Mouse (Mus musculus) midbrain, postnatal 0 days (tissue): ENCODE measurements around the gene Esyt2. TPM values are rescaled to one million over a fixed set of nuclear protein-coding genes. Genes with fewer than 3 reads are reported as not detected.
A peak's percentile ranks its signal among the peaks of the same experiment; 100 is the strongest.

Experiments used
- ATAC-seq: fragments of 200-750 bp; cut with Nextera tagmentation; 2 replicates; pipeline ENCODE4 v1.8.0; 2017; ENCODE audit warnings: moderate number of reproducible peaks, mild to moderate bottlenecking, moderate TSS enrichment, moderate library complexity; ENCODE audit not compliant: low FRiP score
- DNase-seq: peaks from one replicate; pipeline ENCODE4 v3.0.0-alpha.2; 2015; ENCODE audit warnings: low spot score
- H3K27ac ChIP-seq: fragments of 300-500 bp; sonication (generic); 2 replicates; pipeline ENCODE4 v1.5.1; 2014; ENCODE audit warnings: low read depth, mild to moderate bottlenecking, low read length, mixed read lengths
- H3K27me3 ChIP-seq: fragments of 300-500 bp; sonication (generic); 2 replicates; pipeline ENCODE4 v1.6.1; 2014; ENCODE audit warnings: low read length, control low read depth, mixed read lengths; ENCODE audit not compliant: insufficient read depth
- H3K36me3 ChIP-seq: fragments of 300-500 bp; sonication (generic); 2 replicates; pipeline ENCODE4 v1.6.1; 2014; ENCODE audit warnings: low read length, control low read depth, mixed read lengths; ENCODE audit not compliant: insufficient read depth
- H3K4me1 ChIP-seq: fragments of 300-500 bp; sonication (generic); 2 replicates; pipeline ENCODE4 v1.6.1; 2014; ENCODE audit warnings: mild to moderate bottlenecking, control low read depth, antibody characterized with exemption, low read length, mixed read lengths; ENCODE audit not compliant: insufficient read depth
- H3K4me2 ChIP-seq: fragments of 300-500 bp; sonication (generic); 2 replicates; pipeline ENCODE4 v1.6.1; 2014; ENCODE audit warnings: low read depth, mild to moderate bottlenecking, low read length, mixed read lengths; ENCODE audit not compliant: poor library complexity, severe bottlenecking
- H3K4me3 ChIP-seq: fragments of 300-500 bp; sonication (generic); 2 replicates; pipeline ENCODE4 v1.5.1; 2014; ENCODE audit warnings: low read depth, mild to moderate bottlenecking, low read length, moderate library complexity
- H3K9ac ChIP-seq: fragments of 300-500 bp; sonication (generic); replicated peaks from 2 replicates; pipeline ENCODE4 v1.6.1; 2014; ENCODE audit warnings: mild to moderate bottlenecking, low read length, moderate library complexity, mixed read lengths; ENCODE audit not compliant: poor library complexity, severe bottlenecking
- H3K9me3 ChIP-seq: fragments of 300-500 bp; sonication (generic); 2 replicates; pipeline ENCODE4 v1.6.1; 2016; ENCODE audit warnings: low read length, control low read depth
- CTCF ChIP-seq: IDR thresholded peaks from 2 replicates; pipeline ENCODE4 v1.5.1; 2016; ENCODE audit warnings: antibody characterized with exemption, mild to moderate bottlenecking
- WGBS: fragments of 180-500 bp; shearing (Covaris S2); extraction: QIAGEN DNeasy Blood & Tissue Kit; methylation state at CpG from one replicate; pipeline ENCODE4 v1.1.7; 2014; 5-methylcytosine and 5-hydroxymethylcytosine counted together
- polyA plus RNA-seq: library from polyadenylated mRNA; unstranded; fragments of >200 nt; fragmentation: Nextera tagmentation; extraction: Ambion mirVana; gene quantifications from 2 replicates; pipeline ENCODE4 v1.2.1, GENCODE M21; 2015
- total RNA-seq: library from RNA; depleted of rRNA; stranded (reverse); fragments of >200 nt; gene quantifications from 2 replicates; pipeline ENCODE4 v1.2.3, GENCODE M21; 2014

Esyt2 gene
- total and polyA plus RNA-seq, 2 experiments from 2014 or later = 8.6 to 35.1 TPM

DNA sequence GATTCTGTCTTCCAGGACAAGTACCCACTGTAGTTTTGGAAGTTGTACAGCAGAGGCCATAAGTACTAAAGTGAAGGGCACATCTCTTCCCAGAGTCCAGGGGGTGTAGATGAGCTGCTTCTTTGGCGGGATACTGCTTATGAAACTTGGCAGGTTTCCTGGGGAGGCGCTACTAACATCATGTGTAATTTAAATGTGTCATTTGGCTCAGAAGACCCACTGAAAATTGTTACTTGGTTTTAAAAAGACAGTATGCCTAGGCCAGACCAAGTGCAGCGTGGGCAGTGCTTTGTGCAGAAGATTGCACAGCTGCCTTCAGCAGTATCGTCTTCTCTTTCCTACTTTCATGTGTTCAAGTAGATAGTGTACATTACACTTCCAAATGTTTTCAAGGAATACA, 44.5 kb downstream of the Esyt2 start:
- WGBS = 85% methylated on average over 4 of the region's 4 CpGs
- Histone ChIP-seq H3K4me1 (no peaks in the 10 kb centered on the region), H3K4me3 (no peak overlapping the region), H3K27me3 (no peaks in the 10 kb centered on the region), H3K9ac (no peak overlapping the region), H3K27ac (no peak overlapping the region), H3K36me3 (peaks cover 13% of the 10 kb centered on the region), H3K4me2 (no peak overlapping the region), H3K9me3 (no peaks in the 10 kb centered on the region)
- no peak for TF ChIP-seq CTCF
- ATAC-seq = no peak
- DNase-seq = peak; percentile 12

DNA sequence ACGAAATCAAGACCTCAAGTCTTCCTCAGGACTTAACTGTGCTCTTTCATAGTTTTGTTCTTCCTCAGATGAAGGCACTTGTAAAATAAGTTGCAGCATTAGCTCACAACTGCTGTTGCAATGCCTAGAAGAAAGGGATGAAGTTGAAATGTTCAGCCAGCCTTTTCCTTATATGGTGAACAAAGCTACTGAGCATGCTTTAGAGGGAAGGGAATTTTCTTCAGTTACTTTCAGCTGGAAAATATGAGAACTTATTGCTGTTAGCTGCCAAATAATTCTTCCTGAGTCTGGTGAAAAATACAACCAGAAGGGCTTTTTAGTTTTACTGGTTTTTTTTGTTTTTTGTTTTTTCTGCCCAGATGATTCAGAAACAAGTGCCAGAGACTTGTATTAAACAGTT, 45.2 kb downstream of the Esyt2 start:
- Histone ChIP-seq H3K4me2 (no peak overlapping the region), H3K4me1 (no peaks in the 10 kb centered on the region), H3K27me3 (no peaks in the 10 kb centered on the region), H3K27ac (no peak overlapping the region), H3K4me3 (no peak overlapping the region), H3K9ac (no peak overlapping the region), H3K9me3 (no peaks in the 10 kb centered on the region), H3K36me3 (peaks cover 13% of the 10 kb centered on the region)
- no peak for TF ChIP-seq CTCF
- DNase-seq = no peak
- ATAC-seq = no peak
- 80% methylated on average over 1 of the region's 1 CpGs for WGBS

DNA sequence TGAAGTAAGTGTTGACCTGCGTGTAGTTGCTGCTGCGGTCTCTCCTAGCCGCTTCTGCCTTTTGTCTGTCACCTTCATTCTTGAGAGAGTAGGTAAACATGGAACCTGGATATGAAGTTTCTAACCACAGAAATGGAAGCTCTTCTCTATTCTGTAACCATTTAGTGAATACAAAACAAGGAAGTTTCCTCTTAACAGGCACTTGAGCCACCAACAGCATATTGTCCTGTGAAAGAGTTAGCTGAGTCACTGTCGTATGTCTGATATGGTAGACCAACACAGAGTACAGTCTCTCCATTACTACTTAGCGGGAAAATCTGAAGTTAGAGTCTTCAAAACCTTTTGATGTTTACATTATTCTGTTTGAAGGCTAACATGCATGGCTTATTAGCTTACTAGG, 53.3 kb downstream of the Esyt2 start:
- peaks cover 3% of the 10 kb centered on the region; the same call in 1 of the 2 replicates for H3K36me3 ChIP-seq
- no peak overlapping the region for H3K4me3 ChIP-seq
- ATAC-seq (no peak), DNase-seq (no peak)
- 87% methylated on average over 5 of the region's 5 CpGs for WGBS
- H3K4me1 ChIP-seq = no peaks in the 10 kb centered on the region
- H3K4me2 ChIP-seq = no peak overlapping the region
- no peaks in the 10 kb centered on the region for H3K9me3 ChIP-seq
- no peaks in the 10 kb centered on the region for H3K27me3 ChIP-seq
- H3K27ac ChIP-seq = no peak overlapping the region
- no peak overlapping the region for H3K9ac ChIP-seq
- TF ChIP-seq CTCF = no peak

DNA sequence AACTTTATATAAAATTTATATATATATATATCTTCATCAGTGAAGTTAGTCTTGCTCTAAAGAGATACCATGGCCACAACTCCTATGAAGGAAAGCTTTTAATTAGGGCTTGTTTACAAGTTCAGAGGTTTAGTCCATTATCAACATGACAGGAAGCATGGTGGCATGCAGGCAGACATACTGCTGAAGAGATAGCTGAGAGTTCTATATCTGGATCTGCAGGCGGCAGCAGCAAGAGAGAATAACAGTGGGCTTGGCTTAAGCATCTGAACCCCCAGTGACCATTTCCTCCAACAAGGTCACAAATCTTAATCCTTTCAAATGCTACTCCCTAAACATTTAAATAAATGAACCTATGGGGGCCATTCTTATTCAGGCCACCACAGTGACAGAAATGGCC, 59.2 kb downstream of the Esyt2 start:
- H3K36me3 ChIP-seq = peaks cover 8% of the 10 kb centered on the region; the same call in 1 of the 2 replicates
- no peak overlapping the region for H3K9ac ChIP-seq
- H3K27me3 ChIP-seq = no peaks in the 10 kb centered on the region
- H3K4me1 ChIP-seq = no peaks in the 10 kb centered on the region
- H3K4me3 ChIP-seq = no peak overlapping the region
- no peak for ATAC-seq
- no peak for DNase-seq
- no peak overlapping the region for H3K4me2 ChIP-seq
- TF ChIP-seq CTCF = no peak
- H3K9me3 ChIP-seq = no peaks in the 10 kb centered on the region
- H3K27ac ChIP-seq = no peak overlapping the region
- 89% methylated on average over 1 of the region's 1 CpGs for WGBS

DNA sequence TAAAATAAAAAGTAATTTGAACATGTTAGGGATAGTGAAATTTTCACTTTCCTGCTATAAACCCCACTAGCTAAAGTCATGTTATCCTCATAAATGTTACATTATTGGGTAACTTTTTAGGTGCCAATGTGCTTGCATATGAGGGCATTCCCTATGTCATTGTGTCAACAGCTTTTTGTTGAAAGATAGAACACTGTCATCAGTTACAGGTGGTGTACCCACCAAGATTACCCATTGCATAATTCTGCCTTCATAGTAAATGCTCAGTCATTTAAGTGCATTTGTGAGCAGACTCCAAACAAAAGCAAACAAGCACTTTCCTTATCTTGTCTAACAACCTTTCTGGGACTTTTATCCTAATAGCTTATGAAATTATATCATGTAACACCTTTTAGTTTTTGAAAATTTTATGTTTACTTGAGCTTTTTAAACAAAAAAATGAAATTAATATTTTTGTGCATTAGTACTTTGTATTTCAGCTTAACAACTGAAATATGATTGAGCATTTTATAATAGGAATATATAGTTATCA, 67.8 kb downstream of the Esyt2 start:
- Histone ChIP-seq H3K4me1 (no peaks in the 10 kb centered on the region), H3K36me3 (peaks cover 28% of the 10 kb centered on the region), H3K27ac (no peak overlapping the region), H3K27me3 (no peaks in the 10 kb centered on the region), H3K4me2 (no peak overlapping the region), H3K9me3 (no peaks in the 10 kb centered on the region), H3K4me3 (no peak overlapping the region), H3K9ac (no peak overlapping the region)
- ATAC-seq (no peak), DNase-seq (no peak)
- no peak for TF ChIP-seq CTCF

DNA sequence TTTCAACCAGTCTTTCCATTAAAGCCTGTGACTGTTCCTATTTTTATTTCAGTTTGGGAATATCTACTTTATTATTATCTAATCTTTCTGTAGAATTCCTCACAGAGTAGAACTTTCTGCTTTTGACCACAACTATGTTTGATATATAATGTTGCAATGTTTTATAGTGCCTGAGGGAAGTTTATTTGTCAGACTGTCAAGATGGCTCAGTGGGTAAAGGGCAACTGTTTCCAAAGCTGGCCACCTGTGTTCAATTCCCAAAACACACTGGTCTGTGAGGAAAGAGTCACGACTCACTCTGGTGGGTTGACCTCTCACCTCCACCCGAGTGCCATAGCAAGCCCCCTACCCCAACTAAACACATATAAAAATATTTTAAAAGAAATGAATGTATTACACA, 68.4 kb downstream of the Esyt2 start:
- Histone ChIP-seq H3K4me2 (no peak overlapping the region), H3K9ac (no peak overlapping the region), H3K9me3 (no peaks in the 10 kb centered on the region), H3K36me3 (peaks cover 25% of the 10 kb centered on the region), H3K27me3 (no peaks in the 10 kb centered on the region), H3K4me3 (no peak overlapping the region), H3K4me1 (no peaks in the 10 kb centered on the region), H3K27ac (no peak overlapping the region)
- WGBS = 74% methylated on average over 2 of the region's 2 CpGs
- TF ChIP-seq CTCF = no peak
- DNase-seq (no peak), ATAC-seq (no peak)
